Mouse (Mus musculus) urinary bladder, postnatal 14 days (tissue): ENCODE results near the gene Coq2.

Source experiments
- DNase-seq: peaks from one replicate; pipeline ENCODE4 v3.0.0; 2021; ENCODE audit warnings: low spot score

The Coq2 gene

GRCm38 (mm10) chr5:100620952-100621351, 54.0 kb downstream of the Coq2 start:
- DNase-seq, result no peak

DNA sequence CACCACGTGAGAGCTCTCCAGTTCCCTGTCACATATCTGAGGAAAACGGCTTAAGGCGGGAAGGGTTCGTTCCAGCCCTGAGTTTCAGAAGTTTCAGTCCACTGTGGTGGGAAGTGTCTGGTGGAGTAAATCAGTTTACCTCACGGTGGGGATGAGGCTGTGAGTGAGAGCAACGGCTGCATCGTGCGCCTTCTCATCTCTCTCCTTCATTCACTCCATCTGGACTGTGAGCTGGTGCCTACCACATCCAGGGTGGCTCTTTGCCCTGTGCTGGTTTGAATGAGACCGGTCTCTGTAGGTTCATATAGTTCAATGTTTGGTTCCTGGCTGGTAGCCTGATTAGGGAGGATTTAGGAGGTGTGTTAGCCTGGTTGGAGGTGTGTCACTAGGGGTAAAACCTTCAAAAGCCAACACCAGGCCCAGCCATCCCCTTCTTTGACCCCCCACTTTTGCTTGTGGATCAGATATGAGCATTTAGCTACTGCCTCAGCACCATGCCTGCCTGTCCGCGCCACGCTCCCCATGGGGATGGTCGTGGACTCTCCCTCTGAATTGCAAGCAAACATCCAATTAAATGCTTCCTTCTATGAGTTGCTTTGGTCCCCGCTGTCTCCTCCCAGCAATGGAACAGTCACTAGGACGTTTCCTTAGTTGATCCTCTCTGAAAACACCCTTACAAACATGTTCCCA, 55.2 kb downstream of the Coq2 start:
- no peak for DNase-seq

GRCm38 (mm10) chr5:100613896-100614768, 60.8 kb downstream of the Coq2 start:
- no peak for DNase-seq

- no peak for DNase-seq
These were observed 67.1 kb downstream of the Coq2 start for GRCm38 (mm10) chr5:100607868-100608267.

GRCm38 (mm10) chr5:100607090-100607762, 67.7 kb downstream of the Coq2 start:
- DNase-seq, result no peak

DNA sequence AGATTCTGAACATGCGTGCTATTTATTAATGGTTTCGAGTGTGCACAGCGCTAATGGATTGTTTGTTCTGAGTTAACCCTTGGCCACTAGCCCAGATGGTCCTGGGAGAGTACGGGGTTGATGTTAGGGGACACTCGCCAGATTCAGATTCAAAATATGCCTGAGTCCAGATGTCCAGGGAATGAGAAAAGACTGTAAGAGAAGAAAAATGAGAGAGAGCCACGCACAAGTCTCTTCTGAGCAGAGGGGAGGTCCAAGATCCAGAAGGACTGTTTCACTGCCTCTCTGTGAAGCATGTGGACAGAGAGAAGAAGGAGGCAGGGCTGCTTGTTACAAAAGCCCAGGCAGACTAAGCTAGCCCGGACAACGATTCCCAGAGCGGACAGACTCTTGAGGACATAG, 69.1 kb downstream of the Coq2 start:
- peak; percentile 47 for DNase-seq
